40 mouse cellular contexts compared by ENCODE assay signal in genomic region chr8:72151418-72152078, GRCm38 (mm10). TPM values are rescaled to one million over a fixed set of nuclear protein-coding genes. Genes with fewer than 3 reads are reported as not detected.
DNase-seq lines count a peak whose midpoint lies in the region; ATAC-seq and TF ChIP-seq lines count a peak whose summit lies in the region.
"Had no signal": no experiment of that assay in that cellular context is flagged by ENCODE, and none has a peak within 500 bp of the region (broad histone marks: within the 10 kb centered on the region; RNA-seq: fewer than 3 reads in every experiment).

No protein-coding gene starts in this region.

- H3K4me2 ChIP-seq in heart, embryonic 16.5 days (ENCODE audit: low read depth, low read length), result no peak overlapping the region
- H3K4me2 ChIP-seq in forebrain, embryonic 13.5 days, result no peak overlapping the region
- H3K4me2 ChIP-seq: embryonic facial prominence, embryonic 15.5 days; forebrain, embryonic 15.5 days; heart, embryonic 12.5 days; intestine, embryonic 15.5 days; limb, embryonic 12.5 days; liver, embryonic 12.5 days; neural tube, embryonic 13.5 days had no signal

- WGBS in heart, embryonic 16.5 days, result 73% methylated on average over 3 of the region's 3 CpGs
- 89% methylated on average over 3 of the region's 3 CpGs for WGBS in forebrain, embryonic 13.5 days

- H3K9ac ChIP-seq in heart, embryonic 16.5 days (ENCODE audit: low read length), result no peak overlapping the region
- H3K9ac ChIP-seq in forebrain, embryonic 13.5 days, result no peak overlapping the region
- H3K9ac ChIP-seq: embryonic facial prominence, embryonic 15.5 days; forebrain, embryonic 15.5 days; heart, embryonic 12.5 days; intestine, embryonic 15.5 days; limb, embryonic 12.5 days; liver, embryonic 12.5 days; neural tube, embryonic 13.5 days had no signal

- intact Hi-C loops in heart, postnatal 14 days (cut with DNase I), result no loop called here

- no peaks in the 10 kb centered on the region for H3K9me3 ChIP-seq in heart, embryonic 16.5 days (replicated peaks; ENCODE audit: control insufficient read depth, low read length)
- H3K9me3 ChIP-seq in forebrain, embryonic 13.5 days (replicated peaks), result no peaks in the 10 kb centered on the region
- H3K9me3 ChIP-seq: embryonic facial prominence, embryonic 10.5 days; embryonic facial prominence, embryonic 15.5 days; forebrain, embryonic 15.5 days; G1E; heart, embryonic 12.5 days; intestine, embryonic 15.5 days; limb, embryonic 12.5 days; liver, embryonic 12.5 days; midbrain, embryonic 10.5 days; neural tube, embryonic 13.5 days had no signal

- H3K27ac ChIP-seq in heart, embryonic 16.5 days (ENCODE audit: low read length), result peak overlapping the region; percentile 18; the same call in 1 of the 2 replicates
- peak overlapping the region; percentile 49; the same call in 1 of the 2 replicates for H3K27ac ChIP-seq in embryonic fibroblast, embryonic 13.5 days (ENCODE audit: insufficient read depth, low read length)
- H3K27ac ChIP-seq in forebrain, embryonic 13.5 days, result no peak overlapping the region
- H3K27ac ChIP-seq: embryonic facial prominence, embryonic 10.5 days; embryonic facial prominence, embryonic 15.5 days; forebrain, embryonic 15.5 days; intestine, embryonic 15.5 days; kidney, postnatal 0 days; left cerebral cortex, adult 2 months; limb, embryonic 12.5 days; liver, embryonic 12.5 days; macrophage; midbrain, embryonic 10.5 days; neural tube, embryonic 13.5 days had no signal

- no peak for ATAC-seq in heart, embryonic 16.5 days (replicated peaks; ENCODE audit: extremely low read depth, insufficient read depth, low FRiP score)
- peak; percentile 66 for ATAC-seq in monocyte, adult 5-6 weeks (replicated peaks; ENCODE audit: insufficient number of reproducible peaks, low FRiP score, low TSS enrichment, poor library complexity, severe bottlenecking)
- no peak for ATAC-seq in forebrain, embryonic 13.5 days
- ATAC-seq: forebrain, embryonic 15.5 days; hindbrain, embryonic 16.5 days; intestine, embryonic 15.5 days; liver, embryonic 12.5 days had no signal

- no peak for TF ChIP-seq POLR2A in embryonic fibroblast, embryonic 13.5 days (IDR thresholded peaks at IDR 0.05; ENCODE audit: low read depth, low read length)

- H3K4me1 ChIP-seq in heart, embryonic 16.5 days (ENCODE audit: control insufficient read depth, insufficient read depth, low read length), result peaks cover 7% of the 10 kb centered on the region
- H3K4me1 ChIP-seq in embryonic fibroblast, embryonic 13.5 days (ENCODE audit: control insufficient read depth, insufficient read depth, low read length), result peaks cover 20% of the 10 kb centered on the region
- no peaks in the 10 kb centered on the region for H3K4me1 ChIP-seq in forebrain, embryonic 13.5 days
- H3K4me1 ChIP-seq: embryonic facial prominence, embryonic 10.5 days; embryonic facial prominence, embryonic 15.5 days; forebrain, embryonic 15.5 days; intestine, embryonic 15.5 days; limb, embryonic 12.5 days; midbrain, embryonic 10.5 days; neural tube, embryonic 13.5 days had no signal

- no peak for DNase-seq in heart, postnatal 14 days
- peak; percentile 87 for DNase-seq in MEL-GATA-1-ER (ENCODE audit: extremely low read depth, low read depth)
- no peak for DNase-seq in c-Kit-positive CD71-positive TER-119-positive erythroid progenitor cells, embryonic 14.5 days (ENCODE audit: low spot score)
- no peak for DNase-seq in kidney, postnatal 36 days
- DNase-seq: adrenal gland, postnatal 36 days; cerebellum, adult 11-12 months; cerebellum, postnatal 10 days; gastrocnemius, adult 2 months; gastrocnemius, postnatal 36 days; heart, adult 2 months; heart, postnatal 10 days; kidney, adult 8-10 months; lung, adult 2 months; lung, postnatal 10 days had no signal

- H3K4me3 ChIP-seq in heart, embryonic 16.5 days (ENCODE audit: low read length), result no peak overlapping the region
- H3K4me3 ChIP-seq in embryonic fibroblast, embryonic 13.5 days (ENCODE audit: insufficient read depth, low read length), result no peak overlapping the region
- no peak overlapping the region for H3K4me3 ChIP-seq in forebrain, embryonic 13.5 days
- H3K4me3 ChIP-seq: embryonic facial prominence, embryonic 10.5 days; embryonic facial prominence, embryonic 15.5 days; forebrain, embryonic 15.5 days; gastrocnemius, adult 2 months; heart, adult 2 months; heart, embryonic 12.5 days; intestine, embryonic 15.5 days; left cerebral cortex, adult 2 months; limb, embryonic 12.5 days; liver, embryonic 12.5 days; midbrain, embryonic 10.5 days; neural tube, embryonic 13.5 days had no signal

- H3K36me3 ChIP-seq in heart, embryonic 16.5 days (ENCODE audit: control insufficient read depth, insufficient read depth), result peaks cover 61% of the 10 kb centered on the region
- peaks cover 66% of the 10 kb centered on the region for H3K36me3 ChIP-seq in forebrain, embryonic 13.5 days (ENCODE audit: poor library complexity, severe bottlenecking)

- TF ChIP-seq CTCF in embryonic fibroblast, embryonic 13.5 days (IDR thresholded peaks at IDR 0.05; ENCODE audit: borderline replicate concordance, insufficient read depth, low read length), result no peak

- H3K27me3 ChIP-seq in heart, embryonic 16.5 days (ENCODE audit: control insufficient read depth, insufficient read depth, low read length), result no peaks in the 10 kb centered on the region
- H3K27me3 ChIP-seq in forebrain, embryonic 13.5 days, result no peaks in the 10 kb centered on the region
- H3K27me3 ChIP-seq: embryonic facial prominence, embryonic 15.5 days; forebrain, embryonic 15.5 days; heart, embryonic 12.5 days; intestine, embryonic 15.5 days; limb, embryonic 12.5 days; liver, embryonic 12.5 days; neural tube, embryonic 13.5 days had no signal

RNA-seq across cellular contexts. Expression of gene Rab8a, which starts 9.5 kb away (rescaled TPM):
- polyA plus RNA-seq in heart, embryonic 16.5 days (2015; fragmentation: Nextera tagmentation; extraction: Ambion mirVana), result 77.4 and 101 TPM in 2 replicates
- total RNA-seq in heart, postnatal 14 days (2021), result 10 to 100 TPM; 28.2 to 28.6 TPM
- polyA plus RNA-seq in embryonic fibroblast, embryonic 13.5 days (2011; ENCODE audit: insufficient read length, low read depth, missing spikeins), result 102 and 115 TPM in 2 replicates
- total RNA-seq in monocyte, adult 5-6 weeks (2017), result 640 to 819 TPM (median 739 TPM) in 3 replicates
- polyA plus RNA-seq in forebrain, embryonic 13.5 days (2015; fragmentation: Nextera tagmentation; extraction: Ambion mirVana), result 115 and 119 TPM in 2 replicates

RNA-seq across cellular contexts. Expression of gene Tpm4, which starts 16.8 kb away (rescaled TPM):
- 351 and 381 TPM in 2 replicates for polyA plus RNA-seq in heart, embryonic 16.5 days (2015; fragmentation: Nextera tagmentation; extraction: Ambion mirVana)
- total RNA-seq in heart, postnatal 14 days (2021), result 100 to 1,000 TPM; 119 to 155 TPM
- polyA plus RNA-seq in embryonic fibroblast, embryonic 13.5 days (2011; ENCODE audit: insufficient read length, low read depth, missing spikeins), result 1,203 and 1,448 TPM in 2 replicates
- 902 to 973 TPM (median 947 TPM) in 3 replicates for total RNA-seq in monocyte, adult 5-6 weeks (2017)
- 308 and 315 TPM in 2 replicates for polyA plus RNA-seq in forebrain, embryonic 13.5 days (2015; fragmentation: Nextera tagmentation; extraction: Ambion mirVana)

RNA-seq across cellular contexts. Expression of gene Hsh2d, which starts 37.9 kb away (rescaled TPM):
- 0.55 and 1.1 TPM in 2 replicates for polyA plus RNA-seq in heart, embryonic 16.5 days (2015; fragmentation: Nextera tagmentation; extraction: Ambion mirVana)
- under 1 TPM in 1 of 2 experiments, not detected in 1; 0.17 TPM for total RNA-seq in heart, postnatal 14 days (2021)
- not detected in 2 replicates for polyA plus RNA-seq in embryonic fibroblast, embryonic 13.5 days (2011; ENCODE audit: insufficient read length, low read depth, missing spikeins)
- 1.2 to 5.8 TPM (median 4.8 TPM) in 3 replicates for total RNA-seq in monocyte, adult 5-6 weeks (2017)
- not detected in 2 replicates for polyA plus RNA-seq in forebrain, embryonic 13.5 days (2015; fragmentation: Nextera tagmentation; extraction: Ambion mirVana)
- total RNA-seq: adrenal gland, adult 18-20 months; adrenal gland, postnatal 36 days; gastrocnemius, adult 2 months; gastrocnemius, postnatal 36 days; heart, adult 2 months; heart, postnatal 10 days; layer of hippocampus, postnatal 14 days; left cerebral cortex, adult 2 months; left cerebral cortex, postnatal 25 days had no signal
- polyA plus RNA-seq: embryonic facial prominence, embryonic 10.5 days; embryonic facial prominence, embryonic 15.5 days; forebrain, embryonic 15.5 days; hindbrain, embryonic 11.5 days; hindbrain, embryonic 16.5 days; limb, embryonic 12.5 days; midbrain, embryonic 10.5 days; midbrain, postnatal 0 days; neural tube, embryonic 13.5 days had no signal

RNA-seq across cellular contexts. Expression of gene Olfr374, which starts 44.7 kb away (rescaled TPM):
- polyA plus RNA-seq in heart, embryonic 16.5 days (2015; fragmentation: Nextera tagmentation; extraction: Ambion mirVana), result 0.04 TPM in 1 of 2 replicates, not detected in the other
- not detected for total RNA-seq in heart, postnatal 14 days (2021)
- 0.40 TPM in 1 of 2 replicates, not detected in the other for polyA plus RNA-seq in embryonic fibroblast, embryonic 13.5 days (2011; ENCODE audit: insufficient read length, low read depth, missing spikeins)
- 0.21 to 0.49 TPM in 2 of 3 replicates, not detected in the other for total RNA-seq in monocyte, adult 5-6 weeks (2017)
- not detected in 2 replicates for polyA plus RNA-seq in forebrain, embryonic 13.5 days (2015; fragmentation: Nextera tagmentation; extraction: Ambion mirVana)
- total RNA-seq: adrenal gland, adult 18-20 months; adrenal gland, postnatal 36 days; gastrocnemius, adult 2 months; gastrocnemius, postnatal 36 days; heart, adult 2 months; heart, postnatal 10 days; layer of hippocampus, adult 18-20 months; layer of hippocampus, postnatal 14 days; left cerebral cortex, adult 2 months; left cerebral cortex, postnatal 25 days; midbrain, postnatal 0 days had no signal
- polyA plus RNA-seq: embryonic facial prominence, embryonic 10.5 days; forebrain, embryonic 15.5 days; G1E; heart, adult 2 months; hindbrain, embryonic 11.5 days; kidney, postnatal 0 days; limb, embryonic 12.5 days; liver, embryonic 12.5 days; lung, adult 2 months; macrophage; midbrain, embryonic 10.5 days; midbrain, postnatal 0 days; neural tube, embryonic 13.5 days; testis, adult 2 months; thymus, postnatal 0 days had no signal
